Mouse (Mus musculus): ENCODE results near the gene Mob3a. TPM values are rescaled to one million over a fixed set of nuclear protein-coding genes. Genes with fewer than 3 reads are reported as not detected.

Gene Mob3a
- total RNA-seq, 2 experiments from 2014 or later, result 10.6 to 16.5 TPM

- no peak overlapping the region for H3K4me3 ChIP-seq
- TF ChIP-seq CTCF (conservative IDR thresholded peaks at IDR 0.05), result no peak
- DNase-seq (ENCODE audit: low spot score in 2 of 2), result no peak
- H3K27ac ChIP-seq, result peak overlapping the region; percentile 41; the same call in 1 of the 2 replicates
Observed at GRCm38 (mm10) chr10:80696502-80697392, 5.0 kb downstream of the Mob3a start.

GRCm38 (mm10) chr10:80695801-80696501, 5.8 kb downstream of the Mob3a start:
- TF ChIP-seq CTCF (conservative IDR thresholded peaks at IDR 0.05), result no peak
- Histone ChIP-seq H3K4me3 (no peak overlapping the region), H3K27ac (peak overlapping the region; percentile 54; the same call in 1 of the 2 replicates)
- no peak for DNase-seq (ENCODE audit: low spot score in 2 of 2)

GRCm38 (mm10) chr10:80695186-80695585, 6.6 kb downstream of the Mob3a start:
- Histone ChIP-seq H3K4me3 (no peak overlapping the region), H3K27ac (peak overlapping the region; percentile 54)
- no peak for DNase-seq (ENCODE audit: low spot score in 2 of 2)
- no peak for TF ChIP-seq CTCF (conservative IDR thresholded peaks at IDR 0.05)

GRCm38 (mm10) chr10:80694159-80694938, 7.4 kb downstream of the Mob3a start:
- DNase-seq (ENCODE audit: low spot score in 2 of 2), result no peak
- Histone ChIP-seq H3K27ac (peak overlapping the region; percentile 54), H3K4me3 (no peak overlapping the region)
- no peak for TF ChIP-seq CTCF (conservative IDR thresholded peaks at IDR 0.05)

GRCm38 (mm10) chr10:80693401-80694045, 8.3 kb downstream of the Mob3a start:
- H3K4me3 ChIP-seq, result no peak overlapping the region
- TF ChIP-seq CTCF (conservative IDR thresholded peaks at IDR 0.05), result no peak
- no peak for DNase-seq (ENCODE audit: low spot score in 2 of 2)
- H3K27ac ChIP-seq, result no peak overlapping the region

GRCm38 (mm10) chr10:80692249-80693165, 9.3 kb downstream of the Mob3a start:
- H3K4me3 ChIP-seq, result no peak overlapping the region
- no peak overlapping the region for H3K27ac ChIP-seq
- TF ChIP-seq CTCF (conservative IDR thresholded peaks at IDR 0.05), result no peak
- DNase-seq (ENCODE audit: low spot score in 2 of 2), result no peak

GRCm38 (mm10) chr10:80687850-80688249, 13.9 kb downstream of the Mob3a start:
- Histone ChIP-seq H3K27ac (no peak overlapping the region), H3K4me3 (no peak overlapping the region)
- peak; percentile 86 for TF ChIP-seq CTCF (conservative IDR thresholded peaks at IDR 0.05)
- peak in 1 of 2 experiments; percentile 56 for DNase-seq (ENCODE audit: low spot score in 2 of 2)

- TF ChIP-seq CTCF (conservative IDR thresholded peaks at IDR 0.05), result no peak
- no peak overlapping the region for H3K27ac ChIP-seq
- H3K4me3 ChIP-seq, result no peak overlapping the region
- DNase-seq (ENCODE audit: low spot score in 2 of 2), result no peak
Observed at GRCm38 (mm10) chr10:80686617-80687016, 15.2 kb downstream of the Mob3a start.

- no peak overlapping the region for H3K4me3 ChIP-seq
- DNase-seq (ENCODE audit: low spot score in 2 of 2), result no peak
- H3K27ac ChIP-seq, result no peak overlapping the region
- no peak for TF ChIP-seq CTCF (conservative IDR thresholded peaks at IDR 0.05)
Observed at GRCm38 (mm10) chr10:80684984-80685383, 16.8 kb downstream of the Mob3a start.

GRCm38 (mm10) chr10:80684214-80684613, 17.6 kb downstream of the Mob3a start:
- Histone ChIP-seq H3K4me3 (no peak overlapping the region), H3K27ac (no peak overlapping the region)
- peak in 1 of 2 experiments; percentile 51 for DNase-seq (ENCODE audit: low spot score in 2 of 2)
- TF ChIP-seq CTCF (conservative IDR thresholded peaks at IDR 0.05), result peak; percentile 90

GRCm38 (mm10) chr10:80683647-80684046, 18.1 kb downstream of the Mob3a start:
- no peak for DNase-seq (ENCODE audit: low spot score in 2 of 2)
- TF ChIP-seq CTCF (conservative IDR thresholded peaks at IDR 0.05), result no peak
- no peak overlapping the region for H3K4me3 ChIP-seq
- H3K27ac ChIP-seq, result no peak overlapping the region
